Mouse (Mus musculus): ENCODE measurements around the gene Isg20l2. TPM values are rescaled to one million over a fixed set of nuclear protein-coding genes. Genes with fewer than 3 reads are reported as not detected.

Isg20l2 gene
- total RNA-seq, 2 experiments from 2014 or later: 12.8 to 16.0 TPM

- intact Hi-C loops (cut with DNase I): no loop called here
- no peak for DNase-seq (ENCODE audit: low spot score in 2 of 2)
Observed at GRCm38 (mm10) chr3:87988068-87988467, 58.0 kb downstream of the Isg20l2 start.

- intact Hi-C loops (cut with DNase I): no loop called here
- no peak for DNase-seq (ENCODE audit: low spot score in 2 of 2)
Observed at GRCm38 (mm10) chr3:87989935-87990334, 59.8 kb downstream of the Isg20l2 start.

Other genes starting within 250 kb of the Isg20l2 start
- gene Lrrc71, start 181.7 kb upstream of the Isg20l2 start, total RNA-seq (2021): under 1 TPM; 0.23 to 0.69 TPM
- gene Ntrk1, start 135.2 kb upstream of the Isg20l2 start, total RNA-seq (2021): 1 to 10 TPM in 1 of 2 experiments, under 1 TPM in 1; 0.21 to 1.7 TPM
- gene Insrr, start 133.4 kb upstream of the Isg20l2 start, total RNA-seq (2021): under 1 TPM; 0.60 to 0.73 TPM
- 1 to 10 TPM; 7.4 to 10.0 TPM for gene Pear1, start 106.0 kb upstream of the Isg20l2 start, total RNA-seq (2021)
- gene Sh2d2a, start 83.6 kb upstream of the Isg20l2 start, total RNA-seq (2021): not detected
- 10 to 100 TPM; 63.3 to 67.0 TPM for gene Prcc, start 44.7 kb upstream of the Isg20l2 start, total RNA-seq (2021)
- 100 to 1,000 TPM; 138 to 146 TPM for gene Hdgf, start 24.0 kb upstream of the Isg20l2 start, total RNA-seq (2021)
- gene Mrpl24, start 10.8 kb upstream of the Isg20l2 start, total RNA-seq (2021): 10 to 100 TPM; 51.4 to 57.7 TPM
- 10 to 100 TPM; 19.5 to 21.8 TPM for gene Rrnad1, start 403 bp downstream of the Isg20l2 start, total RNA-seq (2021)
- 1 to 10 TPM; 3.9 to 5.7 TPM for gene Crabp2, start 18.4 kb downstream of the Isg20l2 start, total RNA-seq (2021)
- 1 to 10 TPM; 5.2 to 6.2 TPM for gene Nes, start 40.8 kb downstream of the Isg20l2 start, total RNA-seq (2021)
- gene Bcan, start 69.9 kb downstream of the Isg20l2 start, total RNA-seq (2021): 100 to 1,000 TPM; 257 to 284 TPM
- gene Hapln2, start 97.3 kb downstream of the Isg20l2 start, total RNA-seq (2021): 1 to 10 TPM; 7.4 to 9.6 TPM
- gene Gpatch4, start 112.8 kb downstream of the Isg20l2 start, total RNA-seq (2021): 10 to 100 TPM; 13.1 to 13.8 TPM
- gene Naxe, start 128.2 kb downstream of the Isg20l2 start, total RNA-seq (2021): 10 to 100 TPM; 66.6 to 74.9 TPM
- gene Ttc24, start 148.0 kb downstream of the Isg20l2 start, total RNA-seq (2021): not detected
- gene Iqgap3, start 151.7 kb downstream of the Isg20l2 start, total RNA-seq (2021): under 1 TPM; 0.21 to 0.44 TPM
- 100 to 1,000 TPM; 211 to 225 TPM for gene Mef2d, start 212.1 kb downstream of the Isg20l2 start, total RNA-seq (2021)